Mouse (Mus musculus): Measurements from ENCODE around the gene Thbs3. TPM values are rescaled to one million over a fixed set of nuclear protein-coding genes. Genes with fewer than 3 reads are reported as not detected.
A peak's percentile ranks its signal among the peaks of the same experiment; 100 is the strongest.

Thbs3 gene
- polyA plus RNA-seq, 1 experiment from 2014 or later: 10.4 TPM

GRCm38 (mm10) chr3:89271760-89272159, 56.8 kb downstream of the Thbs3 start:
- Histone ChIP-seq H3K4me1 (replicated peaks; ENCODE audit: insufficient read depth, low read length) (peaks cover 22% of the 10 kb centered on the region), H3K27ac (no peak overlapping the region), H3K27me3 (ENCODE audit: insufficient read depth, low read length) (no peaks in the 10 kb centered on the region), H3K4me2 (ENCODE audit: low read length) (no peak overlapping the region), H3K9me3 (replicated peaks; ENCODE audit: low read length) (no peaks in the 10 kb centered on the region), H3K36me3 (ENCODE audit: insufficient read depth, low read length) (peaks cover 23% of the 10 kb centered on the region), H3K9ac (ENCODE audit: low read depth, low read length) (no peak overlapping the region), H3K4me3 (replicated peaks; ENCODE audit: low read depth, low read length) (no peak overlapping the region)
- 55% methylated on average over 6 of the region's 6 CpGs for WGBS
- ATAC-seq (replicated peaks; ENCODE audit: low FRiP score, low read depth) (no peak), DNase-seq (ENCODE audit: low spot score) (no peak)
- no peak for TF ChIP-seq CTCF (IDR thresholded peaks at IDR 0.05; ENCODE audit: low read depth)

- H3K4me2 ChIP-seq (ENCODE audit: low read length): peak overlapping the region; percentile 85; the same call in 1 of the 2 replicates
- no peaks in the 10 kb centered on the region for H3K9me3 ChIP-seq (replicated peaks; ENCODE audit: low read length)
- DNase-seq (ENCODE audit: low spot score): no peak
- H3K27me3 ChIP-seq (ENCODE audit: insufficient read depth, low read length): no peaks in the 10 kb centered on the region
- H3K4me1 ChIP-seq (replicated peaks; ENCODE audit: insufficient read depth, low read length): peaks cover 9% of the 10 kb centered on the region; the same call in 1 of the 2 replicates
- H3K27ac ChIP-seq: no peak overlapping the region
- ATAC-seq (replicated peaks; ENCODE audit: low FRiP score, low read depth): no peak
- no peak overlapping the region for H3K4me3 ChIP-seq (replicated peaks; ENCODE audit: low read depth, low read length)
- WGBS: 89% methylated on average over 13 of the region's 13 CpGs
- H3K36me3 ChIP-seq (ENCODE audit: insufficient read depth, low read length): peaks cover 23% of the 10 kb centered on the region
- no peak for TF ChIP-seq CTCF (IDR thresholded peaks at IDR 0.05; ENCODE audit: low read depth)
- no peak overlapping the region for H3K9ac ChIP-seq (ENCODE audit: low read depth, low read length)
Measured at GRCm38 (mm10) chr3:89276061-89276460, 61.1 kb downstream of the Thbs3 start.

MicroRNAs within 50 kb of the gene (microRNA counts, 519-probe panel; counts per million panel counts)
- microRNA mmu-miR-92b: 330 counts per million, percentile 68 among the panel's probes with 10 or more counts

Small RNA genes within 50 kb of the gene (microRNA-seq; reads per million reads assigned to microRNA genes)
- gene Mir92b: 103 reads per million, percentile 51 among the genes with 10 or more reads in this experiment

Other genes starting within 250 kb of the Thbs3 start
- 19.8 TPM in 2 replicates for gene Rusc1, start 121.9 kb upstream of the Thbs3 start, polyA plus RNA-seq (2015; fragmentation: Nextera tagmentation; extraction: Ambion mirVana)
- not detected in 2 replicates for gene Gm43738, start 114.1 kb upstream of the Thbs3 start, polyA plus RNA-seq (2015; fragmentation: Nextera tagmentation; extraction: Ambion mirVana)
- gene Fdps, start 113.2 kb upstream of the Thbs3 start, polyA plus RNA-seq (2015; fragmentation: Nextera tagmentation; extraction: Ambion mirVana): 138 and 150 TPM in 2 replicates
- 3.7 and 6.8 TPM in 2 replicates for gene Pklr, start 79.0 kb upstream of the Thbs3 start, polyA plus RNA-seq (2015; fragmentation: Nextera tagmentation; extraction: Ambion mirVana)
- 0.71 and 0.91 TPM in 2 replicates for gene Hcn3, start 55.0 kb upstream of the Thbs3 start, polyA plus RNA-seq (2015; fragmentation: Nextera tagmentation; extraction: Ambion mirVana)
- gene Clk2, start 50.4 kb upstream of the Thbs3 start, polyA plus RNA-seq (2015; fragmentation: Nextera tagmentation; extraction: Ambion mirVana): 16.9 and 18.8 TPM in 2 replicates
- 107 and 115 TPM in 2 replicates for gene Scamp3, start 37.7 kb upstream of the Thbs3 start, polyA plus RNA-seq (2015; fragmentation: Nextera tagmentation; extraction: Ambion mirVana)
- gene Fam189b, start 32.0 kb upstream of the Thbs3 start, polyA plus RNA-seq (2015; fragmentation: Nextera tagmentation; extraction: Ambion mirVana): 23.5 and 24.1 TPM in 2 replicates
- 53.6 and 56.0 TPM in 2 replicates for gene Gba, start 12.3 kb upstream of the Thbs3 start, polyA plus RNA-seq (2015; fragmentation: Nextera tagmentation; extraction: Ambion mirVana)
- gene Mtx1, start 11.9 kb downstream of the Thbs3 start, polyA plus RNA-seq (2015; fragmentation: Nextera tagmentation; extraction: Ambion mirVana): 200 and 218 TPM in 2 replicates
- 42.8 and 49.5 TPM in 2 replicates for gene Muc1, start 13.9 kb downstream of the Thbs3 start, polyA plus RNA-seq (2015; fragmentation: Nextera tagmentation; extraction: Ambion mirVana)
- 328 and 371 TPM in 2 replicates for gene Krtcap2, start 30.8 kb downstream of the Thbs3 start, polyA plus RNA-seq (2015; fragmentation: Nextera tagmentation; extraction: Ambion mirVana)
- 2.7 and 3.7 TPM in 2 replicates for gene Trim46, start 31.1 kb downstream of the Thbs3 start, polyA plus RNA-seq (2015; fragmentation: Nextera tagmentation; extraction: Ambion mirVana)
- 148 and 182 TPM in 2 replicates for gene Dpm3, start 44.2 kb downstream of the Thbs3 start, polyA plus RNA-seq (2015; fragmentation: Nextera tagmentation; extraction: Ambion mirVana)
- 75.8 and 82.2 TPM in 2 replicates for gene Slc50a1, start 55.4 kb downstream of the Thbs3 start, polyA plus RNA-seq (2015; fragmentation: Nextera tagmentation; extraction: Ambion mirVana)
- gene Efna1, start 66.0 kb downstream of the Thbs3 start, polyA plus RNA-seq (2015; fragmentation: Nextera tagmentation; extraction: Ambion mirVana): 79.5 and 83.5 TPM in 2 replicates
- 4.2 and 6.1 TPM in 2 replicates for gene Efna3, start 107.8 kb downstream of the Thbs3 start, polyA plus RNA-seq (2015; fragmentation: Nextera tagmentation; extraction: Ambion mirVana)
- gene Efna4, start 122.8 kb downstream of the Thbs3 start, polyA plus RNA-seq (2015; fragmentation: Nextera tagmentation; extraction: Ambion mirVana): 24.4 and 25.4 TPM in 2 replicates
- gene Adam15, start 134.8 kb downstream of the Thbs3 start, polyA plus RNA-seq (2015; fragmentation: Nextera tagmentation; extraction: Ambion mirVana): 85.4 and 90.7 TPM in 2 replicates
- 0.57 and 0.62 TPM in 2 replicates for gene Dcst2, start 146.8 kb downstream of the Thbs3 start, polyA plus RNA-seq (2015; fragmentation: Nextera tagmentation; extraction: Ambion mirVana)
- gene Dcst1, start 150.1 kb downstream of the Thbs3 start, polyA plus RNA-seq (2015; fragmentation: Nextera tagmentation; extraction: Ambion mirVana): 6.2 TPM in 2 replicates
- gene Zbtb7b, start 179.6 kb downstream of the Thbs3 start, polyA plus RNA-seq (2015; fragmentation: Nextera tagmentation; extraction: Ambion mirVana): 4.3 TPM in 2 replicates
- gene Lenep, start 187.6 kb downstream of the Thbs3 start, polyA plus RNA-seq (2015; fragmentation: Nextera tagmentation; extraction: Ambion mirVana): 0.16 TPM in 1 of 2 replicates, not detected in the other
- gene Flad1, start 196.7 kb downstream of the Thbs3 start, polyA plus RNA-seq (2015; fragmentation: Nextera tagmentation; extraction: Ambion mirVana): 28.8 and 29.8 TPM in 2 replicates
- 315 and 326 TPM in 2 replicates for gene Cks1b, start 203.2 kb downstream of the Thbs3 start, polyA plus RNA-seq (2015; fragmentation: Nextera tagmentation; extraction: Ambion mirVana)
- gene Shc1, start 203.3 kb downstream of the Thbs3 start, polyA plus RNA-seq (2015; fragmentation: Nextera tagmentation; extraction: Ambion mirVana): 72.0 and 73.2 TPM in 2 replicates
- 29.2 and 30.3 TPM in 2 replicates for gene Pygo2, start 215.0 kb downstream of the Thbs3 start, polyA plus RNA-seq (2015; fragmentation: Nextera tagmentation; extraction: Ambion mirVana)
- 65.2 and 67.1 TPM in 2 replicates for gene Pbxip1, start 221.5 kb downstream of the Thbs3 start, polyA plus RNA-seq (2015; fragmentation: Nextera tagmentation; extraction: Ambion mirVana)
- gene Pmvk, start 239.4 kb downstream of the Thbs3 start, polyA plus RNA-seq (2015; fragmentation: Nextera tagmentation; extraction: Ambion mirVana): 52.7 and 54.5 TPM in 2 replicates

Data from kidney, postnatal 0 days (tissue).